Mouse (Mus musculus) kidney, embryonic 14.5 days (tissue): ENCODE data around the gene Rbpj. TPM values are rescaled to one million over a fixed set of nuclear protein-coding genes. Genes with fewer than 3 reads are reported as not detected.

Experiments used
- ATAC-seq: fragments of 200-750 bp; cut with Nextera tagmentation; 2 replicates; pipeline ENCODE4 v1.8.0; 2017; ENCODE audit warnings: moderate number of reproducible peaks, mild to moderate bottlenecking, moderate TSS enrichment, moderate library complexity; ENCODE audit not compliant: low FRiP score, low TSS enrichment
- H3K27ac ChIP-seq: fragments of 300-500 bp; sonication (generic); 2 replicates; pipeline ENCODE4 v1.5.1; 2014; ENCODE audit warnings: low read depth, mild to moderate bottlenecking, low read length, moderate library complexity, mixed read lengths
- H3K27me3 ChIP-seq: fragments of 300-500 bp; sonication (generic); 2 replicates; pipeline ENCODE4 v1.6.1; 2014; ENCODE audit warnings: mild to moderate bottlenecking, low read length; ENCODE audit not compliant: control insufficient read depth, insufficient read depth
- H3K36me3 ChIP-seq: fragments of 300-500 bp; sonication (generic); 2 replicates; pipeline ENCODE4 v1.6.1; 2014; ENCODE audit warnings: low read length, mixed read lengths; ENCODE audit not compliant: control insufficient read depth, insufficient read depth
- H3K4me1 ChIP-seq: fragments of 300-500 bp; sonication (generic); 2 replicates; pipeline ENCODE4 v1.6.1; 2014; ENCODE audit warnings: low read length, mixed read lengths; ENCODE audit not compliant: control insufficient read depth, insufficient read depth
- H3K4me2 ChIP-seq: fragments of 300-500 bp; sonication (generic); replicated peaks from 2 replicates; pipeline ENCODE4 v1.6.1; 2014; ENCODE audit warnings: low read depth, mild to moderate bottlenecking, low read length
- H3K4me3 ChIP-seq: fragments of 300-500 bp; sonication (generic); 2 replicates; pipeline ENCODE4 v1.5.1; 2014; ENCODE audit warnings: mild to moderate bottlenecking, low read length
- H3K9ac ChIP-seq: fragments of 300-500 bp; sonication (generic); 2 replicates; pipeline ENCODE4 v1.6.1; 2014; ENCODE audit warnings: low read depth, mild to moderate bottlenecking, low read length, moderate library complexity
- H3K9me3 ChIP-seq: fragments of 300-500 bp; sonication (generic); 2 replicates; pipeline ENCODE4 v1.6.1; 2016; ENCODE audit warnings: low read length; ENCODE audit not compliant: control insufficient read depth
- WGBS: fragments of 180-500 bp; shearing (Covaris S2); extraction: QIAGEN DNeasy Blood & Tissue Kit; methylation state at CpG from one replicate; pipeline ENCODE4 v1.1.7; 2014; 5-methylcytosine and 5-hydroxymethylcytosine counted together
- polyA plus RNA-seq: library from polyadenylated mRNA; unstranded; fragments of >200 nt; fragmentation: Nextera tagmentation; extraction: Ambion mirVana; gene quantifications from 2 replicates; pipeline ENCODE4 v1.2.1, GENCODE M21; 2014

Gene Rbpj
- polyA plus RNA-seq, 1 experiment from 2014 or later, result 47.4 TPM

- WGBS, result 89% methylated on average over 2 of the region's 2 CpGs
- H3K4me2 ChIP-seq, result no peak overlapping the region
- H3K9me3 ChIP-seq, result no peaks in the 10 kb centered on the region
- H3K9ac ChIP-seq, result no peak overlapping the region
- H3K27ac ChIP-seq, result no peak overlapping the region
- no peaks in the 10 kb centered on the region for H3K27me3 ChIP-seq
- H3K4me3 ChIP-seq, result no peak overlapping the region
- no peak for ATAC-seq
- no peaks in the 10 kb centered on the region for H3K4me1 ChIP-seq
- H3K36me3 ChIP-seq, result no peaks in the 10 kb centered on the region
Measured at GRCm38 (mm10) chr5:53516482-53516881, 50.5 kb downstream of the Rbpj start.

- Histone ChIP-seq H3K4me2 (no peak overlapping the region), H3K4me3 (no peak overlapping the region), H3K27ac (no peak overlapping the region), H3K4me1 (no peaks in the 10 kb centered on the region), H3K36me3 (no peaks in the 10 kb centered on the region), H3K9ac (no peak overlapping the region), H3K9me3 (no peaks in the 10 kb centered on the region), H3K27me3 (no peaks in the 10 kb centered on the region)
- WGBS, result 83% methylated on average over 8 of the region's 8 CpGs
- no peak for ATAC-seq
Measured at GRCm38 (mm10) chr5:53517802-53518201, 51.9 kb downstream of the Rbpj start.

GRCm38 (mm10) chr5:53519131-53519530 is 53.2 kb downstream of the Rbpj start:
- Histone ChIP-seq H3K4me1 (no peaks in the 10 kb centered on the region), H3K27me3 (no peaks in the 10 kb centered on the region), H3K9me3 (no peaks in the 10 kb centered on the region), H3K36me3 (no peaks in the 10 kb centered on the region), H3K4me2 (no peak overlapping the region), H3K4me3 (no peak overlapping the region), H3K27ac (no peak overlapping the region), H3K9ac (no peak overlapping the region)
- WGBS, result 85% methylated on average over 4 of the region's 4 CpGs
- no peak for ATAC-seq

- no peak for ATAC-seq
- WGBS, result 92% methylated on average over 10 of the region's 10 CpGs
- H3K9ac ChIP-seq, result no peak overlapping the region
Measured at GRCm38 (mm10) chr5:53519998-53520577, 54.1 kb downstream of the Rbpj start.

GRCm38 (mm10) chr5:53523046-53523445 is 57.1 kb downstream of the Rbpj start:
- H3K27me3 ChIP-seq, result no peaks in the 10 kb centered on the region
- ATAC-seq, result no peak
- no peaks in the 10 kb centered on the region for H3K4me1 ChIP-seq
- H3K9ac ChIP-seq, result no peak overlapping the region
- no peak overlapping the region for H3K4me3 ChIP-seq
- 39% methylated on average over 3 of the region's 3 CpGs for WGBS
- no peaks in the 10 kb centered on the region for H3K36me3 ChIP-seq
- H3K27ac ChIP-seq, result no peak overlapping the region
- no peaks in the 10 kb centered on the region for H3K9me3 ChIP-seq
- H3K4me2 ChIP-seq, result no peak overlapping the region

More at GRCm38 (mm10) chr5:53519998-53520577, 54.1 kb downstream of the Rbpj start:
- Histone ChIP-seq H3K9me3 (no peaks in the 10 kb centered on the region), H3K36me3 (no peaks in the 10 kb centered on the region), H3K4me1 (no peaks in the 10 kb centered on the region), H3K27me3 (no peaks in the 10 kb centered on the region), H3K27ac (no peak overlapping the region), H3K4me2 (no peak overlapping the region), H3K4me3 (no peak overlapping the region)

GRCm38 (mm10) chr5:53524162-53524561 is 58.2 kb downstream of the Rbpj start:
- ATAC-seq, result no peak
- WGBS, result 95% methylated on average over 7 of the region's 7 CpGs
- H3K9me3 ChIP-seq, result no peaks in the 10 kb centered on the region
- no peaks in the 10 kb centered on the region for H3K36me3 ChIP-seq
- no peak overlapping the region for H3K27ac ChIP-seq
- no peaks in the 10 kb centered on the region for H3K4me1 ChIP-seq
- H3K4me3 ChIP-seq, result no peak overlapping the region
- no peak overlapping the region for H3K9ac ChIP-seq
- no peak overlapping the region for H3K4me2 ChIP-seq
- H3K27me3 ChIP-seq, result no peaks in the 10 kb centered on the region

GRCm38 (mm10) chr5:53524831-53525230 is 58.9 kb downstream of the Rbpj start:
- ATAC-seq, result no peak

GRCm38 (mm10) chr5:53525305-53526069 is 59.5 kb downstream of the Rbpj start:
- H3K36me3 ChIP-seq, result no peaks in the 10 kb centered on the region
- 65% methylated on average over 20 of the region's 20 CpGs for WGBS
- H3K4me1 ChIP-seq, result no peaks in the 10 kb centered on the region
- H3K9ac ChIP-seq, result no peak overlapping the region
- H3K27me3 ChIP-seq, result no peaks in the 10 kb centered on the region
- H3K4me2 ChIP-seq, result no peak overlapping the region
- ATAC-seq, result no peak
- no peaks in the 10 kb centered on the region for H3K9me3 ChIP-seq
- H3K27ac ChIP-seq, result no peak overlapping the region
- H3K4me3 ChIP-seq, result no peak overlapping the region

More at GRCm38 (mm10) chr5:53524831-53525230, 58.9 kb downstream of the Rbpj start:
- H3K4me1 ChIP-seq, result no peaks in the 10 kb centered on the region
- no peak overlapping the region for H3K9ac ChIP-seq
- H3K4me2 ChIP-seq, result no peak overlapping the region
- H3K27me3 ChIP-seq, result no peaks in the 10 kb centered on the region
- 78% methylated on average over 5 of the region's 5 CpGs for WGBS
- no peak overlapping the region for H3K27ac ChIP-seq
- H3K36me3 ChIP-seq, result no peaks in the 10 kb centered on the region
- no peaks in the 10 kb centered on the region for H3K9me3 ChIP-seq
- H3K4me3 ChIP-seq, result no peak overlapping the region

- no peak for ATAC-seq
- Histone ChIP-seq H3K4me3 (no peak overlapping the region), H3K9me3 (no peaks in the 10 kb centered on the region), H3K4me1 (no peaks in the 10 kb centered on the region), H3K36me3 (no peaks in the 10 kb centered on the region), H3K4me2 (no peak overlapping the region), H3K9ac (no peak overlapping the region), H3K27me3 (no peaks in the 10 kb centered on the region), H3K27ac (no peak overlapping the region)
- WGBS, result 77% methylated on average over 1 of the region's 1 CpGs
Measured at GRCm38 (mm10) chr5:53526070-53526430, 60.1 kb downstream of the Rbpj start.
